Mouse (Mus musculus): Measurements from ENCODE around the gene Dnaja3.
"Not testable (repeated sequence)": the region's sequence is repeated elsewhere in the genome, so short reads cannot be mapped to it uniquely, and the experiment has no call there.

Gene Dnaja3

DNA sequence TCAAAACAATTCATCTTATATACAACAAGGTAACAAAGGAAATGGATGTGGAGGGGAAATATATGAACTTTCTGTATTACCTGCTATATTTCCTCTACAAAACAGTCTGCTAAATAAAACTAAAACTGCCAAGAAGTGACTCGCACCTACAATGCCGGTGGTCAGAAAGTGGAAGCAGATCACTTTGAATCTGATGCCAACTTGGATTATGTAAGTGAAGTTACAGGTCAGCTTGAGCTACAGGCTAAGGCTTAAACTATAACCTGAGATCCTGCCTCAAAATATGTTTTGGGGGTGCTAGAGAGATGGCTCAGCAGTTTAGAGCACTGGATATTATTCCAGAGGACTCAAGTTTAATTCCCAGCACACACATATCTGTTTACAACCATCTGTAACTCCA is 25.9 kb downstream of the Dnaja3 start:
- no peak for DNase-seq (ENCODE audit: low spot score in 2 of 2)

DNA sequence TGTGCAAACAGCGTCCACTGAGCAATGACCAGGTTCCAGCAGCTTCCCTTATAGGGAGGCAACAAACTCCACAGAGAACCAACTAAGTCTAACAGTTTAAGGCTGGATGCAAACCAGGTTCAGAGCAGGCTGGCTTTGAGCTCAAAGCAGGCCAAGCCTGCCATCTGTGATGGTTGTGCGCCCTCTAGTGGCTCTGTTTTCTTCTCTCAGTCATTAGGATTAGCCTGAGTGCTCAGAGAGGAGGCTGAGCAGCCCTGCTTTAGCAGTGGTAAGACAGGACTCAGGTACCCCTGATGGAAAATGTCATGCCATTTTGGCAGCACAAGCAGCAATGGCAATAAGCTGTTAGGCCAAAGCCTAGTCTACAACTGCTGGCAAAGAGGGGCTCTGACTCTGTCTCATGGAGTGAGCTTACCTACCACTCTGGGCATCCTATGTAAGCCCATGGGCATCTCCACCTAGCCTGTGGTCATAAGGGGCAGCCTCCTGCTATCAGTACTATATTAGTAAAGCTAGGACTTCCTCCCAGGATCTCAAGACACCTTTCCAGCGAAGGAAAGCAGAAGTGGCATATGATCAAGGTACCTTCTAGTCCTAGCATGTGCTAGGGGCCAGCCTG is 27.5 kb downstream of the Dnaja3 start:
- peak; percentile 72 to 91 for DNase-seq (ENCODE audit: low spot score in 2 of 2)

DNA sequence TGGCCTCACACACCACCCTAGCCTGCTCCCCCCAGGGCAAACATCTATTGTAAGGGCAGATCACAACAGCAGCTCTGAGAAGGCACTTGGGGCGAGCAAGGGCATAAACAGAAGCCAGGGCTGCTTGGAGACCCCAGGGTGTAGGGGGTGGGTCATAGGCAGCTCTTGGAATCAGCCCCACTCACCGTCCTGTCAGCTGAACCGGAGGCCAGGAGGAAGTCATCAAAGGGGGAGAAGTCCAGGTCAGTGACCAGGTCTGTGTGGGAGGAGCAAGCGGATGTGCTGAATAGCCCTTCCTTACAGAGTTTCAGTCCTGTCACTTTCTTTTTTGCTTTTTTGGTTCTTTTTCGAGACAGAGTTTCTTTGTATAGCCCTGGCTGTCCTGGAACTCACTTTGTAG is 30.5 kb downstream of the Dnaja3 start:
- DNase-seq (ENCODE audit: low spot score in 2 of 2), result no peak

DNA sequence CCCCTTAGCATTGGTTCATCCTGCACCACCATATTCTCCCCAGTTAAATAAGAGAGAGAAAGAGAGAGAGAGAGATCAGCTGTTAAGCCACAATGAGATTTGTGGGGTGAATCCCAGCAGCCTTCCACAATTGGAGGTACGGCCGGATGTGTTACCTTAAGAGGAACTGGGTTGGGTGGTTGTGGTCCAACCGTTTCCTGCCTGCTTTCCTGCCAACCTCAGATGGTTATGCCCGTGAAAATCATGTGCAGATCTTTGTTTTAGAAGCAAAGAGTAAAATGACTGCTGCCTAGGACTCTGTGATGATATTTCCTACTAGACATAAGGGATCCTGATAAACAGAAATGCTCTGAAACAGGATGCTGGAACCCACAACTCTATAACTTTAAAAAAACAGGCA is 34.3 kb downstream of the Dnaja3 start:
- DNase-seq (ENCODE audit: low spot score in 2 of 2), result no peak

DNA sequence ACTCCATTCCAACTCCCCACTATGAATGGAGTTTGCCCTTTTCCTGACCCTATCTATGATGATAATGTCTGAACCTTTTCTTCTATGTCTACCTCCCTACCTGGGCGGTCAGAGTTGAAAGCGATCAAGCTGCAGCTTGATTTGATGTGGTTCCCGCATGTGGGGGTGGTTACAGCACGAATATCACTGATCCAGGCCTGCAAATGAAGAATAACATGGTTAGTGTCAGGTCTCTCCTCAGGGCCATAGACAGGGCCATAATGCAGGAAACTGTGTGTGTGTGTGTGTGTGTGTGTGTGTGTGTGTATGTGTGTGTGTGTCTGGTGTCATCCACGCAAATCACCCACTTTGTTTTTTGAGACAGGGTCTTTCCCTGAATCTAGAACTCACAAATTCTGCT is 37.0 kb downstream of the Dnaja3 start:
- no peak for DNase-seq (ENCODE audit: low spot score in 2 of 2)

DNA sequence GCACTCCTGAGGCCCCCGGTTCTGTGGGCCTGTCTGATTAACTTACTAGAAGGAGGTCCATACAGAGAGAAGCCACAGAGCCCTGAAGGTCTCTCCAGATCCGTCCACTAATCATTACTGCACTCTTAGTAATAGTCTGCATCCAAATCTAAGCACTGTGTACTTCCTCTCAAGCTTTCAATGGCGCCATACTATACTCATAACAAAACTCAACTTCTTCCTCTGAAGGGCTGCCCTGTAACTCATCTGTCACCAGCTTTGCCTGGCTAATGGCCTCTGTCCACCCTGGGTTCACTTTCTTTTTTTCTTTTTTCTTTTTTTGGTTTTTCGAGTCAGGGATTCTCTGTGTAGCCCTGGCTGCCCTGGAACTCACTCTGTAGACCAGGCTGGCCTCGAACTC is 38.3 kb downstream of the Dnaja3 start:
- no peak for DNase-seq (ENCODE audit: low spot score in 2 of 2)

DNA sequence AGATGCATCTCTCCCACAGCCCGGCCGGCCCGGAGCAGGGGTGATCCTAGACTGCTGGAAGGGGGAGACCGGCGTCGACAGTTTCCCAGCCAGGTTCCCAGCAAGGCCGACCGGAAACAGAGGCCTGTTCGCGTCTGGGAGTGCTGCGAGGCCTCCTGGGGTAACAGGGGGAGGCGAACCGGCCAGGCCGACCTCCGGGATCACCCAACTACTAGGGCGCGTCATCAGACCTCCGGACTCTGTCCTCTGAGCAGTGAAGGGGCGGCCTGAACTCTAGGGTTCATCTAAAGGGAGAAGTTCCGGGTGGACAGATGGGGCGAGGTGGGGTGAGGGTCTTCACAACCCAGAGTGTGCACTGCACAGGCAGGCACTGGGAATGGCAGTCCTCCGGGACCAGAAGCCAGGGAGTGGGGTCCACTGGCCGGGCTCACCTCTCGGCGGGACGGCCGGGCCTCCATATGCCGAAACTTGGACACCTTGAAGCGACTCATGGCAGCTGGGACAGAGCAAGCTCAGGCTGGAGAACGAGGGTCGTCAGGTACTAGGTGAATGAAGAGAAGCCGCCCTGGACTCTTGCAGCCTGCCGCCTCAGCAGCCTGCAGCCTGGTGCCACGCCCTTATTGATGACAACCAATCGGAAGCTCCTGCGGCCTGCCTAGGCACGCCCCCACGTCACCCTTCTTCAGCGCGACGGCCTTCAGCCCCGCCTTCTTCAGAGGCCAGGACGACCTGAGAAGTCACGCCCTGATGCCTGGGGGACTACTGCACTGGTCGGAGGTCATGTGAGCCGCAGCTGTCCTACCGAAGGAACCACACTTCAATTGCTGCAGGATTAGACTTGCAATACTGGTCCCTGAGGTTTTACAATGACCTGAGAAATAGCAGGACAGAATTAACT is 39.6 kb downstream of the Dnaja3 start, which contains the start of gene Coro7:
TSS of gene Coro7 (minus strand) at position 657 of the 898 bp plus-strand sequence.
- peak; percentile 54 to 78 for DNase-seq (ENCODE audit: low spot score in 2 of 2)

DNA sequence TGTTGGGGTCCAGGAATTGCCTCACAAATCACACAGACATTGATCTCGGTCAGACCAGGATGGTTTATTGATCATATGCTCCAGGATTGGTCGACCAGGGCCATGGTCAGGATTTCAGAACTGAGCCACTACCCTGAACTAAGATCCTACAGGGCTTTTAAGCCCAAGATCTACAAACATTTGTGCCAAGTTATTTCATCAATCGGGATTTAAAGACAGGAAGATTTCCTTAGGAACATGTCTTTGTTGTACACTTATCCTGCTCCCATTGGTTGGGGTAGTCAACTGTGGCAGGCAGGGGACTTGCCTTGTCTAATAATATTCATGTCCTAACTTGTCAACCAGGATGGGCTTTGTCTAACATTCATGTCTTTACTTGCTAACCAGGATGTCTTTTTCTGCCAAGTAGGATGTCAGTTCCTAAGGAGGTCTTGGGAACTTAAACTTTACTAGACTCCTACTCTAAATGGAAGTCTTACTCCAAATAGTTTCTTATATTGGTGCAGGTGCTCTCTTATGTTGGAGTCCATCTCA is 41.2 kb downstream of the Dnaja3 start:
- not testable (repeated sequence) for DNase-seq (ENCODE audit: low spot score in 2 of 2)

DNA sequence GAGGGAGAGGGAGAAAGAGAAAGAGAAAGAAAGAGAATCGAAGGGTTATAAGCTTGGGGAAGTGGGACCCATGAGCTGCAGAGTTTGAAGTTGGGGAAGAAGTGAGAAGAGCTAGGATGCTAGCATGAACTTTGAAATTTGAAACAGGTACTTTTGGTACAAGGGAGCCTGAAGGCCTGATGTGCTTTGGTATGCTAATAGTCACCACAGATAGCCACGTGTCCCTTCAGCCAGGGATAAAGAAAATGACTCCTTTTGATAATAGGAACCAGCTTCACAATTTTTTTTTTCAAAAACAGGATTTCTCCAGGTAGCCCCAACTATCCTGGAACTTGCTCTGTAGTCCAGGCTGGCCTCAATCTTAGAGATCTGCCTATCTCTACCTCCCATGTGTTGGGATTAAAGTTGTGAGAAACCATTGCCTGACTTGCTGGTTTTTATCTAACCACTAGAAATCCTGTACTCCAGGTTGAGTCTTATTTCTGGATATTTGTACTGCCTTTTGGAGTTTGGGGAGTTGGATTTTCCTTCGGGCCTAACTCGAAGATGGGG is 42.9 kb downstream of the Dnaja3 start:
- no peak for DNase-seq (ENCODE audit: low spot score in 2 of 2)

DNA sequence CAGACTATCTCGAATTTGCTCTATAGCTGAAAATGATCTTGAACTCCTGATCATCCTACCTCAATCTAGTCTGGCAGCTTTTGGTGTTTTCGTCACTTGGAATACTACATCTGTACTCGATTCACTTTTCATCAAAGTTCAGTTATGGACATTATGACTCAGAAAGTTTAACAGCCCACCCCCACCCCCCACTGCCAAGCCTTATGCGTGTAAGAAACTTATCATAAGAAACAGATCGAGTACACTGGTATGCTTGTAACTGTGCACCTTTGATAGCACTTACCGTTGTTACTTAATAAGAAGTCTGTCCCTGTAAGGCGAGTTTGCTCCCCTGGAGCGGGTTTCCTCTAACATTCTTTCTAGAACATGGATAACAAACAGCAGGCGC is 43.4 kb downstream of the Dnaja3 start:
- DNase-seq (ENCODE audit: low spot score in 2 of 2), result no peak

DNA sequence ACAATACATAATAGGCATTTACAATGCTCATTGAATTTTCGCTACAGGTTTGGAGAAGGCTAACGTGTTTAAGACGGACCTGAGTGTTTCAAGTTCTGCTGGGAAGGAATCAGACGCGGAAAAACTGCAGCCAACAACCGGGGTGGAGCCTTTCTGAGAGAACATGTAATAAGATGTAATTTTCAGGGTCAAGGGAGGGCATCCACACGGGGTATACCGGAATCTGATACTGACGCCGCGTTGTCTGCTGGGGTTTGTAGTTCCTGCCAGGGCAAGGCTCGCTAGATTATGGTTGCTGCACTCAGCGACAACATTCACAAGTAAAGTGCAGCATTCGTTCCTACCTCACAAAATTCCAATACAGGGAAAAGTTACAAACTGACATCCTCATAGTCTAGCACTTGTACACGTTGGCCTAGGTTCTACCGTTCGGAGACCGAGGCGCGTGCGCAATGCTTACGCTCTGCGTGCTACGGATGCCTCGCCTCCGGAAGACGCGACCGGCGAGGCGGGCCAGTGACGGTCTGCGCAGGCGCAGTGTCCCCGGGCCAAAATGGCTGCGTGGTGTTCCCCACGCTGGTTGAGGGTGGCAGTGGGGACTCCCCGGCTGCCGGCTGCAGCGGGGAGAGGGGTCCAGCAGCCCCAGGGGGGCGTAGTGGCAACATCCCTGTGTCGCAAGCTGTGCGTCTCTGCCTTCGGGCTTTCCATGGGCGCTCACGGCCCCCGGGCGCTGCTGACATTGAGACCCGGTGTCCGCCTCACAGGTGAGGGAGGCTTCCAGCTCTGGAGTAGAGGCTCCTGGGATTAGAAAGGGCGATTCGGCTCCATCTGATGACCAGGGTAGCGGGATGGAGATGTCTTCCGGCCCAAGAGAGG is 44.0 kb downstream of the Dnaja3 start:
- peak; percentile 96 to 97 for DNase-seq (ENCODE audit: low spot score in 2 of 2)

DNA sequence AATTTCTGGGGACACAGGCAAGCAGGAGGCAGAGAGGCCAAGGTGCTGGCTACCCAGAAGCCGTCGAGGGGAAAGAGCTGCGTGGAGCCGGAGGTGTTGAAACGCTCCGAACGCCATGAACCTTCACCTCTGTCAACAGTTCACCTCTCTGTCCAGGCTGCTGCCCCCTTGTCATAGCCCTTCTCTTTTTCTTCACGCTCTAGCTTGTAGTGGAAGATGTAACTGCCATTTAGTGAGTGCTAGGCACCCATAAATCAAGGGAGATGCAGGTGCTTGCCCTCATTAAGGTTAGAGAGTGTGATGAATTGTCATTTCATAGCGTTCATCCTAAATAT is 44.6 kb downstream of the Dnaja3 start:
- DNase-seq (ENCODE audit: low spot score in 2 of 2), result no peak

DNA sequence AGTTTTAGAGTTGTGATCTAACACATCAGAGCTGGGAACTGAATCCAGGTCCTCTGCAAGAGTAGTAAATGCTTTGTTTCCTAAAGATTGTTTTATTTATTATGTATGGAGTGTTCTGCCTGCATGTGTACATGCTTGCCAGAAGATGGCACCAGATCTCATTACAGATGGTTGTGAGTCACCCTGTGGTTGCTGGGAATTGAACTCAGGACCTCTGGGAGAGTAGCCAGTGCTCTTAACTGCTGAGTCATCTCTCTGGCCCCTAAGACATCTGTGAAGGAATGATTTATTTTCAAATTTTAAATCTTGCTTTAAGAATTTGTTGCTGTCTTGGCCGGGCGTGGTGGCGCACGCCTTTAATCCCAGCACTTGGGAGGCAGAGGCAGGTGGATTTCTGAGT is 49.6 kb downstream of the Dnaja3 start:
- DNase-seq (ENCODE audit: low spot score in 2 of 2), result not testable (repeated sequence)

DNA sequence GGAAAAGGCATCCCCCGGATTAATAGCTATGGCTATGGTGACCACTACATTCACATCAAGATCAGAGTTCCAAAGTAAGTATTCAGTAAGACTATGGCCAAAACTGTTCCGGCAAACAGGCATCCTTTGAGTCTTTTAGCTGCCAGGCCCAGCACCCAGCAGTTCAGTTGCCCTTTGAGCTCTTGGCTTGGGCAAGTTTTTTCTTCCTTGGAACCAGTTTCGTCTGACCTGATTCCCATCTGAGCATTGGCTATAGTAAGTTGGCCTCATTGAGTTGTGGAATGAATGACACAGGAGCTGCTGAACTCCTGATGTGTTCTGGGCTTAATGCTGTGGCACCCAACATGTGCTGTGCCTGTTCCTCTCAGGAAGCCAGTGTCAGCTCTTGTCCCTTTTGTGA is 61.4 kb downstream of the Dnaja3 start:
- DNase-seq (ENCODE audit: low spot score in 2 of 2), result no peak

DNA sequence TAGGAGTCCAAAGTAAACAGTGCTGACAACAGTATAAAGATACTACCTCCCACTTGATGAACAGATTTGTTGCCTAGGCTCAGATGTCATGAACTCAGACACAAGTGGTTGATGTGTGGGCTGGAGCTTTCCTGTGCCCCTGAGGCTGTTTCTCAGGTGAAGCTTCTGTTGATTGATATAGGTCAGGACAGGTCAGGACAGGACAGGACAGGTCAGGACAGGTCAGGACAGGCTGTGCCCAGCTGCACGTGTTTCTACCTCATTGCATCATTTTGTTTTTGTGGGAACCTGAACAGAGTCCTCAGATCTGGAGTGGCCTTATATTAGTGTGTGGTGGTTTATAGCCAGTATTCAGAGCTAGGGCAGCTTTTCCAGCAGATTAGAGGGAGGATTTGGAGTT is 62.9 kb downstream of the Dnaja3 start:
- DNase-seq (ENCODE audit: low spot score in 2 of 2), result no peak

DNA sequence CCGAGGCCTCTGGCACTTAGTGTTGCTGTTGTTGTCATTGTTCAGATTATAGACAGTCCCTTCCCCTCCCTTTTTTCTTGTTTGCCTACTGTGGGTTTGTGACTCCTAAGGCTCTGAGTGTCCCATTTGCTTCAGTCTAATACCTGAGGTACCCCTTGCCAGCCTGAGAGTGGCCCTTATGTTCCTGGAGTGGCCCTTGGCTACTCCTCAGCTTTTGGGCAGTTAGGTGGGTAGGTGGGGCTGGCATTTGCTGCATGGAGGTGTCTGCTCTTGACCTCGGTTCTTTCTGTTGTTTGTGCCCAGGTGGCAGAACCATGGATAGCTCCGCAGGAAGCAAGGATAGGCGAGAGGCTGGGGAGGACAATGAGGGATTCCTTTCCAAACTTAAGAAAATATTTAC is 65.8 kb downstream of the Dnaja3 start:
- no peak for DNase-seq (ENCODE audit: low spot score in 2 of 2)

DNA sequence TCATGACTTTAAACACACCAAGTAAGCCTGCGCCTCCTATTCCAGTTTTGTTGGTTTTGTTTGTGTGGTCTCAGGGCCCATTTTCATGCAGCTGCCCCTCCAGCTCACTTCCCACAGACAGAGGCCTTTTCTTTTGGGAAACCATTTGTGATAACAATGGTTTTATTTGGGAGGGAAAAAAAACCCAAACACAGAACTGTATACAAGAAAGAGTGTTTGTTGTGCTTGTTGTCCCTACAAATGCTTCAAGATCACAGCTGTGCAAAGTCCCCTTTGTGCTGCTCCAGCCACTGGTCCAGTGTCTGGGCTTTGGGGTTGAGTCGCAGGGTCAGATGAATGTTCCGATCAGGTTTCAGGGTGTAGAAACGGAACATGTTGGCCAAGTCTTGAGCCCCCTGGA is 71.4 kb downstream of the Dnaja3 start:
- no peak for DNase-seq (ENCODE audit: low spot score in 2 of 2)

DNA sequence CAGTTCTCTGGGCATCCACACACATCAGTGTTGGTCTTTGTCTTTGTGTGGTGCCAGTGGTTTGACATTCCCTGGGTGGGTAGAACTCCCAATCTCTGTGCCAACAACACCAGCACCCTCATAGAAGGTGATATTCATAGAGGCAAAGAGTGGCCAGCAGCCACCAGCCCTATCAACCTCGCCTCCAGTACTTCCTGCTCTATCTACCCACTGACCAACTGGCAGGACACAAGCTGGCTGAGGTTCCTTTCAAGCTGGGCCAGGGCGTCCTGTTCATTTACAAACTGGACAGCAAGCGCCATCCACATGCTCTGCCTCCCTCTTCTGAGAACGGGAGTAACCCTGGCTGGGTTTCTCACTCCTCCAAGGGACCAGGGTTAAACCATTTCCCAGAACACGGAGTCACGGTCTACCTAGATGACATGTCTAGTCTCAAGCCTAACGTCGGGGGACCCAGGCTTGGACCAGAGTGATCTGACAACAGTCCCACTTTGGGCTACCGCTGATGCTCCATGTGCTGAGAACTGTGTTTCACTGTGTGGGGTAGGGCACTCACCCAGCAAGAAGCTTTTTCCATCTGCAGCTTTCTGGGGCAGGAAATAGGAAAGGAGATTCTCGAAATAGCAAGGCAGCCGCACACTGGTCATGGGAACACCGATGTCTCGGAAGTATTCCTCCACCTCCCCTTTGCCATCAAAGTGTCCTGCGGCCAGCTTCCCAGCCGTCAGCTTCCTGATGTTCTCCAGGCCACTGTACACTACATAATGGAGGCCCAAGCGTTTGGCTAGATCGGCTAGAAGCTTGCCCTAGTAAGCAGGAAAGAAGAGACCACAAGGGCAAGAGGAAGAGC is 74.3 kb downstream of the Dnaja3 start:
- no peak for DNase-seq (ENCODE audit: low spot score in 2 of 2)

DNA sequence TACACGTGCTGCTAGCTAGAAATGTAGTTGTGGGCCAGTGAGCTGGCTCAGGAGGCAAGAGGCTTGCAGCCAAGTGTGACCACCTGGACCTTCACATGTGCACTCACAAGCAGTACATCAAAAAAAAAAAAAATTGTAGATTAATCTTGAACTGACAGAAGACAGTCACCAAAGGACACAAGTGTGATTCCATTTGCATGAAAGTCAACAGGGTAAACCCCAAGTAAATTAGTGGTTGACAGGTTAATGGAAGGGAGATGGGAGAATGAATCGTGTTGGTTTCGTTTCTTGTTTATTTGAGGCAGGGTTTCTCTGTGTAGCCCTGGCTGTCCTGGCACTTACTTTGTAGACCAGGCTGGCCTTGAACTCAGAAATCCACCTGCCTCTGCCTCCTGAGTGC is 78.1 kb downstream of the Dnaja3 start:
- no peak for DNase-seq (ENCODE audit: low spot score in 2 of 2)

DNA sequence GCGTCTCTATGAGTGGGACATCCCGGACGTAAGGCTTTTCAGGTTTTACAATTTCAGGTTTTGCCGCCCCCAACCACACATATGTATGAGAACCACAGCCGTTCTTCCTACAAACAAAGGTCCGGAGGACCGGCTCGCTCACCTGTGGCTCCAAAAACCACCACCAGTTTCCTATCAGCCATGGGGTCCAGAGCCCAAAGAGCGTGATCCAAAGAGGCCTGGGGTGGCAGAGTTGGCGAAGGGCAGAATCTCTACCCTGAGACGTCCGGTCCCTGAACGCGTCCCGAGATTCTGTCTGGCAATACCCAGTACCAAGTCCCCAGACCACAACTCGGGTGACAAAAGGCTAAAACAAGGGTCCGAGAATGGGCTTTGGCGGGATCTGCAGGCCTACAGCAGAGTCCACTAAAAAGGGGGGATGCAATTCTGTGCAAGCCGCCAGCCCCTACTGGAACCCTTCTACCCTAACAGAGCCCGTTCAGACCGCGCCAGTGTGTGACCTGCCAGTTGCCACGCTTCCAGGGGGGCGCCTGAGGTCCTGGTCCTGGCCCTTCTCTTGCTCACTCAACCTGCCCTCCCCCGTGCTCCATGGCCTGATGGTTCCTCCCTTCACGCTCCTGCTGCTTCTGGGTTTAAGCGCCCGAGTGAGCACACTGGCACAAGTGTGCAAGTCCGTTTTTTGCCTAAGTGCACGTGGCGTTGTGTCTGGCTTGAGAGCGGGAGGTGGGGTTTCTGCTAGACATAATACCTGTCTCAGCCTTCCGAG is 79.1 kb downstream of the Dnaja3 start, which contains the start of gene Nmral1:
TSS of gene Nmral1 (minus strand) at position 604 of the 766 bp plus-strand sequence.
- DNase-seq (ENCODE audit: low spot score in 2 of 2), result peak in 1 of 2 experiments; percentile 68
